Mouse (Mus musculus) macrophage (primary cell): ENCODE measurements around the gene Nat8f2. TPM values are rescaled to one million over a fixed set of nuclear protein-coding genes. Genes with fewer than 3 reads are reported as not detected.
"Not testable (repeated sequence)": the region's sequence is repeated elsewhere in the genome, so short reads cannot be mapped to it uniquely, and the experiment has no call there.

Experiments
- H3K27ac ChIP-seq: fragments of 350-480 bp; formaldehyde crosslinking; 2 replicates; pipeline ENCODE4 v1.9.0; 2021
- H3K36me3 ChIP-seq: fragments of 350-480 bp; formaldehyde crosslinking; 2 replicates; pipeline ENCODE4 v1.9.0; 2021; ENCODE audit errors: inconsistent target
- H3K4me3 ChIP-seq: fragments of 350-480 bp; formaldehyde crosslinking; 2 replicates; pipeline ENCODE4 v1.9.0; 2021; ENCODE audit errors: inconsistent target
- H3K79me2 ChIP-seq: fragments of 350-480 bp; formaldehyde crosslinking; 2 replicates; pipeline ENCODE4 v1.9.0; 2021; ENCODE audit errors: inconsistent target
- WGBS: methylation state at CpG from one replicate; pipeline ENCODE4 v1.1.7; 2026; ENCODE audit warnings: inconsistent platforms; ENCODE audit not compliant: missing documents; 5-methylcytosine and 5-hydroxymethylcytosine counted together
- polyA plus RNA-seq: library from polyadenylated mRNA; stranded (reverse); fragments of 250-400 nt; gene quantifications from 3 replicates; pipeline ENCODE4 v1.2.4, GENCODE M21; 2018; ENCODE audit warnings: inconsistent platforms

Nat8f2 gene
- polyA plus RNA-seq, 1 experiment from 2014 or later: not detected

GRCm38 (mm10) chr6:85884311-85884710 is 15.4 kb upstream of the Nat8f2 start:
- H3K4me3 ChIP-seq: no peak overlapping the region
- no peaks in the 10 kb centered on the region for H3K79me2 ChIP-seq

GRCm38 (mm10) chr6:85883246-85883645 is 14.3 kb upstream of the Nat8f2 start:
- not testable (repeated sequence) for H3K27ac ChIP-seq, H3K79me2 ChIP-seq, H3K36me3 ChIP-seq, H3K4me3 ChIP-seq
- 92% methylated on average over 8 of the region's 9 CpGs for WGBS

More at GRCm38 (mm10) chr6:85884311-85884710, 15.4 kb upstream of the Nat8f2 start:
- WGBS: 86% methylated on average over 1 of the region's 1 CpGs
- Histone ChIP-seq H3K36me3 (no peaks in the 10 kb centered on the region), H3K27ac (no peak overlapping the region)

DNA sequence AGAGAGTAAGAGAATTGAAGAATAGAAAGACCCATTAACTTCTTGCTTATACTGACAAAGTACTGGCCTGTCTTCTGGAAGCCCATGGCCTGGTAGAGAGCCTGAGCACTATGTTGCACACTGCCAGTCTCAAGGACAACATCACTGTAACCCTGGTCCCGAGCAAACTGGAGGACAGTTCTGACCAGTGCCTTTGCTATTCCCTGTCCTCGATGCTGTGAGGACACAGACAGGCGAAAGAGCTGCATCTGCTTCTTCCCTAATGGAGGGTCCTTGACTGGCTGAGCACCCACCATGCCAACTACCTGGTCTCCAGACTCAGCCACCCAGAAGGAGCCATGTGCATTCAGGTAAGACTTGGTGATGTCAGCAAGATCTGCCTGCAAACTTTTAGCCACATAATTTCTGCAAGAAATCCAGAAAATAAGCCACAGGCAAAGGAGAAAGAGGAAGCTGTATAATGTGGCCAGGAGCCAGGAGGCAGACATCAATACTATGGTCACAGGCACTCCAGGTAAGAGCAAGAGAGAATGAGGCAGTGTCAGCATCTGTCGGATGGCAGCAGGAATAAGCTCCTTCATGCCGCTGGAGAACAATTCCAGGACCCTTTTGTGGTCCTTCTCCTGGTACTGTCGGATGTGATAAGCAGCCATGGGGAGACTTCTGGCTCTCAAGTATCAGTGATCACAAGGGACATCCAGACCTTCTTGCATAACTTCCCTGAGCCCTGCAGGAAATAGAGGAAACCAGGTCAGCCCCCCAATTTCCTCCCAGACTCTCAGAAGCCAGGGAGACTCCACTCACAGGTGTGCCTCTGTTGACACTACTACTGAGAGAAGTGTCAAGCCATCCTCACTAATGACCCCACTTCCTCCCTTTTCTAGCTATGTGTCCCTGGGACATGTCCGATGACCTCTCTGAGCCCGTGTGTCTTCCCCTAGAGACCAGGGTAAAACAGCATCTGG is 950 bp downstream of the Nat8f2 start:
- Histone ChIP-seq H3K4me3 (no peak overlapping the region), H3K27ac (no peak overlapping the region), H3K36me3 (no peaks in the 10 kb centered on the region), H3K79me2 (no peaks in the 10 kb centered on the region)
- 39% methylated on average over 8 of the region's 8 CpGs for WGBS

GRCm38 (mm10) chr6:85866995-85867394 is 2.0 kb downstream of the Nat8f2 start:
- no CpG with 5 or more reads among the region's 1 CpGs for WGBS
- H3K36me3 ChIP-seq, H3K79me2 ChIP-seq, H3K27ac ChIP-seq, H3K4me3 ChIP-seq: not testable (repeated sequence)

DNA sequence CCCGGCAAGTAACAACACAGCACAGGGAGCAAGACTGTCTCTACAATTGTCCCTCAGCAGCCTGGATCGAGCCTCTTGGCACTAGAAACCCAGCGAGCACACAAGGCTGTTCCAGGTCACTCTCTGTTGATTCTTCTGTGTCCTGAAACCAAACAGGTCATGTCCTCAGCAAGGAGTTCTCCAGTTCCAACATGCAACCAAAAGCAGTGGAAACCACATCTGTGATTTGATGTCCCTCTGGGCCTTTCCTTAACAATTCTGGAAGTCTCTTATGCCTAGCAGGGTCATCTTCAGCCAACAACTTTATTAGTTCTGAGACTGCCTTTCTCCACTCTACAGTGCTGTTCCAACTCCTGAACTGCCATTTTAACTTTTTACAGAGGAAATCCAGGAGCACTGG is 2.8 kb downstream of the Nat8f2 start:
- H3K4me3 ChIP-seq, H3K36me3 ChIP-seq, H3K79me2 ChIP-seq, H3K27ac ChIP-seq: not testable (repeated sequence)
- WGBS: 89% methylated on average over 3 of the region's 3 CpGs

DNA sequence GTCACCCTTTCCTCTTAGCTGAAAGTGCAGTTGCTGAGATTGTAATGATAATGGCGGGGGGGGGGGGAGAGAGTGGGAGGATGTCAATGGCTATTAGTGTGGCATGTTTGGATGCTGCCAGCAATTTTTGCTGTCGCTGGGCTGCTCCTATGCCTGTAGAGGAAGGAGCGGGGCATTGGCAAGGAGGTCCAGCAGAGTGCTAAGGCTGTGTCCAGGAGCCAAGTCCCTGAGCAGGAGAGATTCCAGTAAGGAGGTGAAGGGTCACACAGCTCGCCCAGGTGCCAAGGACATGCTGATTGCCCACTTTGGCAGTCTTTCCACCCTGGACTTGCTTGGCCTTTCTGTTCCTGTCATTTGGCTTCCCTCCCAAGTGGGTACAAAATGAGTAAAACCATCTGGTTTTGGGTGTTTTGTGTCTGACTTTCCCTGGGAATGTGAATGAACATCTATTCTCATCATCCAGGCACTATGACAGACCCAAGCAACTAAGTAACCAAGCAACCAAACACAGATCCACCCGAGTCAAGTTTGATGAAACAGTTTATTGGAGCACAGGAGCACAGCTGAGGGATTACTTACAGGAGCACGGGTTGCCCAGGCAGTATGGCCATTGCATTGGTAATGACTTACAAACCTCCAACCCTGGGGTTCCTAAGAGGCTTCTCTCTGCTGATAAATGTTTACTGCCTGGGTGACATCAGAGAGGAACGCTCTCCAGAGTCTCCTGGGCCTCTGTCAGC is 3.9 kb downstream of the Nat8f2 start:
- H3K36me3 ChIP-seq, H3K4me3 ChIP-seq, H3K27ac ChIP-seq, H3K79me2 ChIP-seq: not testable (repeated sequence)
- 81% methylated on average over 4 of the region's 7 CpGs for WGBS

DNA sequence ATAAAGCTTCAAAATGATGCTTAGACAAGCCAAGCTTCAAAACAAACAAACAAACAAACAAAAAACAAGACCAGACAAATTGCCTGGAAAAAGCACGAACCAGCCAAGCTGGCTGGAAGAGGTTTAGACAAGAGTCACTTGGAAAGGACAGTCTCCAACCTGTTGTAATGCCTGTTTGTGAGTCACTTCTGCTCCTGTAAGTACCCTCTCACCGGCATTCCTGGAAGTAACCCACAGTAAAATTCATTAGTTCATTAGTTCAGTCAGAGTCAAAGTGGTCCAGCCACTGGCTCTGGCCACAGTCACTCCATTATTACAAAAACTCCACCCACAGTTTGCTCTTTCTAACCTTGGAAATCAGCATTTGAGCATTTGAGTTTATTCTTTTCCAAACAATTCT is 5.1 kb downstream of the Nat8f2 start:
- H3K79me2 ChIP-seq: no peaks in the 10 kb centered on the region
- H3K27ac ChIP-seq: no peak overlapping the region
- H3K4me3 ChIP-seq: no peak overlapping the region
- 85% methylated on average over 2 of the region's 2 CpGs for WGBS
- H3K36me3 ChIP-seq: no peaks in the 10 kb centered on the region

- no peak overlapping the region for H3K4me3 ChIP-seq
- H3K36me3 ChIP-seq: no peaks in the 10 kb centered on the region
- no peaks in the 10 kb centered on the region for H3K79me2 ChIP-seq
- WGBS: 88% methylated on average over 2 of the region's 2 CpGs
- no peak overlapping the region for H3K27ac ChIP-seq
Observed at GRCm38 (mm10) chr6:85863136-85863535, 5.8 kb downstream of the Nat8f2 start.

GRCm38 (mm10) chr6:85862565-85862964 is 6.4 kb downstream of the Nat8f2 start:
- WGBS: 81% methylated on average over 3 of the region's 3 CpGs
- Histone ChIP-seq H3K36me3 (no peaks in the 10 kb centered on the region), H3K27ac (no peak overlapping the region), H3K79me2 (no peaks in the 10 kb centered on the region), H3K4me3 (no peak overlapping the region)

DNA sequence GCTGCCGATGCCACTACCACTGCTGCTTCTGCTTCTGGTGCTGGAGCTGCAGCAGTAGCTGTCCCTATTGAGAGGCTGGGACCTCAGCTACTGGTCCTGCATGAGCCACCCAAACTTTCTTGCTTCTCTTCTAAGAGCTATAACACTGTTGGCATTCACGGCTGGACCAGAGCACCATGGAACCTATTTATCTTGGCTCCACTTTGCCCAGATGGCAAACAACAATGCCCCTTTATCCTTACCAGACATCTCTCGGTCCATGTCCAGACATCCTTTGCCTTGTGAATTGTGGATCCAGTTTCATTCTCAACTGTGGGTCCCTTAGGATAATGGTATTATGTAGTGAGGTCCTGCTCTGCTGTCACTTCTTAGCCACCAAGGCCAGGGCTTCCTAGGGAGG is 7.7 kb downstream of the Nat8f2 start:
- Histone ChIP-seq H3K4me3 (no peak overlapping the region), H3K27ac (no peak overlapping the region), H3K36me3 (no peaks in the 10 kb centered on the region), H3K79me2 (no peaks in the 10 kb centered on the region)
- WGBS: 90% methylated on average over 3 of the region's 3 CpGs

DNA sequence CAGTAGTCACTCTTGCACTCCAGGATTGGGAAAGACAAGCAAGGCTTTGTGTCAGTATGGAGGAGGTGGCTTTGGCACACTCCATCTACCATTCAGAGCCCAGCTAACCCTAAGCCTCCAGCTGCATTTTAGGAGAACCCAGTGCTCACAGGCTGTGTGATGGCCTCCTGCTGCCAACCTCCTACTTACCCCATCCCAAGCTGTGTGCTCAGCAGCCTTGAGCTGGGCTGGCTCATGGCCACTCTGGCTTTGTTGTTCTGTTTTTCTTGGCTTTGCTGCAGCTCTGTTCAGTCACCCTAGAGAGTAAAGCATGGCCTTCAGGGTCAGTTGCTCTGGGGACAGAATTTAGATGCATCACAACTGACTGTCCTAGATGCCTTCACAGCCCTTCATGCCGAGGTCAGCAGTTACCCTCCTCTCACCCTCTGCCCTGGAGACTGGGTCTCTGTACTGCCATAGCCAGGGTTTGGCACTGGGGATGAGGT is 12.7 kb downstream of the Nat8f2 start:
- 100% methylated on average over 1 of the region's 1 CpGs for WGBS
- Histone ChIP-seq H3K79me2 (no peaks in the 10 kb centered on the region), H3K36me3 (no peaks in the 10 kb centered on the region), H3K4me3 (no peak overlapping the region), H3K27ac (no peak overlapping the region)

DNA sequence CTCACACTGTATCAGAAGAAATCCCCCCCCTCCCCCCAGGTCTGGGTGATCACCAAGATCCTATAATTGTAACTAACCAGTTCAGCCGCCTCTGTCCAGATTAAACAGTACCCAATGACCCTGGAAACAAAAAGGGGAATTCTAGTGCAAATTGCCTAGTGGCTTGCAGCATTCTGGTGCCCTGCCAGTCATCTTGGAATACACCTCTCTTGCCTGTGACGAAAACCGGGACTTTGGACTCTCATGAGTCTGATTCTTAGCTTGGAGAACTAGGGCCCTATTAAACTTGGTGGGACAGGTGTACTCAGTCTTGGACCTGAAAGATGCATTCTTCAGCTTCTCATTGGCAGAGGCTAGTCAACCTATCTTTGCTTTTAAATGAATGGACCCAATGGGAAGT is 15.5 kb downstream of the Nat8f2 start:
- Histone ChIP-seq H3K79me2 (no peaks in the 10 kb centered on the region), H3K4me3 (no peak overlapping the region)
- 90% methylated on average over 3 of the region's 3 CpGs for WGBS

DNA sequence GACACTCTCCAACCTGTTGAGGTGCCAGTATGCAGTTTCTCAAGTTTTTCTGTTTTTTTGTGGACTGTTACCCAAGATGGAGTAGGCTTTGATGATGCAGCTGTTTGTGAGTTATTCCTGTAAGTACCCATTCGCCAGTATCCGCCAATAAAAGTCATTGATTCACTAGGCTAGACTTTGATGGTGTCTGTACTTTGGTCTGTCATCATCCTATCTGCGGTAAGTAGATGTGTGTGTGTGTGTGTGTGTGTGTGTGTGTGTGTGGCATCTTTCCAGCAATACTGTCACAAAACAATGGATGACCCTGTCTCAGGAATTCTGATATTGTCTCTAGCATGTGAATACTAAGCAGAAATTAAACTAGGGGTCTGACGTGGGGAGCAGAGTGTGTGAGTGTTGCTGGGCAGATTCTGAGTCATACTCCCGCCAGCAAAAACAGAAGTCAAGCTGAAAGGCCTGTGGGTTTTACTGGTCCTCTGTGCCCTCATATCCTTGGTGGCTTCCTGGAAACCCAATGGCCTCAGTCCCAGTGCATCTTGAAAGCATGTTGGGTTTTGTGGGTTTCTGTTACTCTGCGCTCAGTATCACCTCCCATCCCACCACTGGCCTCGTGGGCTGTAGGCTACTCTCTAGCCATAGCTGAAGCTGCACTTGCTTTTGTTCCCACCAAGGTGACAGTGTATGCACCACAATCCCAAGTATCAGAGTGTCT is 17.7 kb downstream of the Nat8f2 start:
- no peak overlapping the region for H3K27ac ChIP-seq
- no peaks in the 10 kb centered on the region for H3K36me3 ChIP-seq
- WGBS: 41% methylated on average over 7 of the region's 7 CpGs
- H3K79me2 ChIP-seq: no peaks in the 10 kb centered on the region
- H3K4me3 ChIP-seq: no peak overlapping the region

More for the DNA sequence above, 15.5 kb downstream of the Nat8f2 start:
- Histone ChIP-seq H3K36me3 (no peaks in the 10 kb centered on the region), H3K27ac (no peak overlapping the region)

- 76% methylated on average over 2 of the region's 2 CpGs for WGBS
- no peaks in the 10 kb centered on the region for H3K79me2 ChIP-seq
- H3K4me3 ChIP-seq: no peak overlapping the region
- H3K36me3 ChIP-seq: no peaks in the 10 kb centered on the region
- no peak overlapping the region for H3K27ac ChIP-seq
Observed at GRCm38 (mm10) chr6:85849240-85849639, 19.7 kb downstream of the Nat8f2 start.
